Mouse (Mus musculus) liver, embryonic 14.5 days (tissue): Measurements from ENCODE around the gene Bcas3.

Source experiments
- CTCF ChIP-seq: IDR thresholded peaks from 2 replicates; pipeline ENCODE4 v1.5.1; 2016; ENCODE audit warnings: antibody characterized with exemption, low read depth, control low read depth
- EP300 ChIP-seq: IDR thresholded peaks from 2 replicates; pipeline ENCODE4 v1.6.1; 2016; ENCODE audit warnings: antibody characterized with exemption, low read depth

DNA sequence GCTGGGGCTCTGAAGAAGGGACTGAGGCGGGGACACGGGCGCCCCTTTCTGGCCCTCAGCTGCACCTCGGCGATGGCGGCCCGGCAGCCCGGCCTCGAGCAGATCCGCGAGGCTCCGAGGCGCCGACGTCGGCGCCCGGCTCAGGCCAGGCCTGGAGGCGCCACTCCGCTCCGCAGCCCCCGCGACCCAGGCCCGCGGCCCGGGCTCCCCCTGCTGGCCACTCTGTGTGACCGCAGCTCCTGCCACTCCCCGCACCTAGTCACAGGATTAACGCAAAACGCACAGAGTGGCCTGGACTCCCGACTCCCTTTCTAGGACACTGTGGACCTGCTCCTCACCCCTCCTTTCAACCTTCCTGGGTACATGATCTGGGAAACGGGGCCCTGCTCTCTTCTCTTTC, 489.0 kb downstream of the Bcas3 start:
- peak; percentile 81 for TF ChIP-seq CTCF
- TF ChIP-seq EP300, result no peak
